Mouse (Mus musculus) bone marrow, adult 2 months (tissue): ENCODE measurements at regions not wholly inside any gene's neighbourhood (a gene's known extent, or its start where the extent isn't known, plus 50 kb on each side); places are given as distances from the start of the nearest gene placed in this dataset.

Source experiments
- H3K27ac ChIP-seq: fragments of 200-500 bp; 2 replicates; pipeline ENCODE4 v1.5.1; 2012; ENCODE audit warnings: low read depth, mild to moderate bottlenecking, control low read depth, inconsistent platforms, low read length; ENCODE audit not compliant: control insufficient read depth, poor library complexity, insufficient read depth
- H3K4me1 ChIP-seq: fragments of 200-500 bp; 2 replicates; pipeline ENCODE4 v1.6.1; 2011; ENCODE audit warnings: low read length; ENCODE audit not compliant: control insufficient read depth, insufficient read depth
- H3K4me3 ChIP-seq: fragments of 200-500 bp; replicated peaks from 2 replicates; pipeline ENCODE3; 2011; ENCODE audit warnings: mild to moderate bottlenecking, low read depth, low read length, control low read depth; ENCODE audit not compliant: control insufficient read depth
- CTCF ChIP-seq: fragments of 200-500 bp; IDR thresholded peaks from 2 replicates; pipeline ENCODE4 v1.5.1; 2011; ENCODE audit warnings: low read length, control low read depth; ENCODE audit not compliant: control insufficient read depth, insufficient read depth
- POLR2A ChIP-seq: fragments of 200-500 bp; IDR thresholded peaks from 2 replicates; pipeline ENCODE4 v1.6.1; 2011; ENCODE audit warnings: low read depth, mild to moderate bottlenecking, control low read depth, low read length, borderline replicate concordance; ENCODE audit not compliant: control insufficient read depth
- WGBS: fragments of 180-500 bp; shearing (Covaris S2); methylation state at CpG from one replicate; pipeline ENCODE4 v1.1.7; 2018; 5-methylcytosine and 5-hydroxymethylcytosine counted together

DNA sequence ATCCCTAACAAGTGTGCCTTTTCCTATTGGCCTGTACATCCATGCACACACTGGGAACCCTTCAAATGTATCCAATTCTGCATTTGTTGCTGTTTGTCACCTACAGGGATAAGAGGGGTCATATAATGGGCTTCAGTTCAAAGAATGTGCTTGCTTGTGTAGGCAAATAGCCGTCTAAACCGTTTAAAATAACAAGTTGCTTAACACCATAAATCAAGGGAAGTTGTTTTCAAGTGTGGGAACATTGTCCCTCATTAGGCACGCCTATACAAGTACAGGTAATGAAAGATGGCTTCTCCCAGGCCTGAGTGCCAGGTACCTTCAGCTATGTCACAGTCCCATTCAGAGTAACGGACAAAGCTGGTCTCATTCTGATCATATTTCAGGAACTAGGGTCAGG, 72.0 kb upstream of the Foxn3 start:
- Histone ChIP-seq H3K4me3 (no peak overlapping the region), H3K4me1 (peaks cover 4% of the 10 kb centered on the region; the same call in 1 of the 2 replicates), H3K27ac (no peak overlapping the region)
- 58% methylated on average over 4 of the region's 4 CpGs for WGBS
- no peak for TF ChIP-seq POLR2A
- no peak for TF ChIP-seq CTCF

GRCm38 (mm10) chr12:99634726-99635125, 71.3 kb upstream of the Foxn3 start:
- Histone ChIP-seq H3K27ac (no peak overlapping the region), H3K4me3 (no peak overlapping the region), H3K4me1 (peaks cover 2% of the 10 kb centered on the region; the same call in 1 of the 2 replicates)
- WGBS, result 82% methylated on average over 4 of the region's 4 CpGs
- TF ChIP-seq POLR2A (no peak), CTCF (no peak)

DNA sequence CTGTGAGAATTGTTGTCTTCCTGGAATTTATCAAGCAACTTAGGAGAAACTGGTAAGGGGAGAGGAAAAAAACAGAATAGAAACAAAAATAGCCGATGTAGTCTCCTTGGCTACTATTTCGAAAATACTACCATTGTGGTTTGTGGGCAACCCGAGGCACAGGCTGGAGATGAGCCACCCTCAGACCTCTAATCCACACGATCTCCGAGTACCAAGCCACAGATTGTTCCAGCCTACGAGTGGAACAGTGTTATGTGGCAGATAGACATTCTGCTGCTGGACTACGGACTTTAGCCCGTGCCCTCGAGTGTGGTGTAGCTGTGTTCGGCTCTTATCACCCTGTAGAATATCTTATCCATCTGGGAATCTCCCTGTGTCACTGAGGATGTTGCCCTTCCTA, 70.3 kb upstream of the Foxn3 start:
- WGBS, result 8% methylated on average over 10 of the region's 10 CpGs

DNA sequence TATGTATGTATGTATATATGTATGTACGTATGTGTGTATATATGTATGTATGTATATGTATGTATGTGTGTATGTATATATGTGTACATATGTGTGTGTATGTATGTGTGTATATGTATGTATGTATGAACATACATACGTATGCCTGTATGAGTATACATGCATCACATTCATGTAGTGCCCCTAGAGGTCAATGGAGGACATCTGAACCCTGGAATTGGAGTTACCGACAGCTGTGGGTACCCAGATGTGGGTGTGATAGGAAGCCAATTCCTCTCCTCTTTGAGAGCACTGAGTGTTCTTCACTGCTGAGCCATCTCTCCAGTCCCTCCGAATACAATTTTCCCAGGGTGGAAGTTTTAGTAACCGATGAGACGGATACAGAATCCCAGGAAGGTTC, 69.6 kb upstream of the Foxn3 start:
- peaks cover 2% of the 10 kb centered on the region; the same call in 1 of the 2 replicates for H3K4me1 ChIP-seq
- H3K27ac ChIP-seq, result no peak overlapping the region
- no peak overlapping the region for H3K4me3 ChIP-seq
- 80% methylated on average over 6 of the region's 6 CpGs for WGBS
- TF ChIP-seq CTCF (no peak), POLR2A (no peak)

More for the DNA sequence above, 70.3 kb upstream of the Foxn3 start:
- no peak for TF ChIP-seq CTCF
- TF ChIP-seq POLR2A, result no peak
- Histone ChIP-seq H3K4me1 (peaks cover 2% of the 10 kb centered on the region; the same call in 1 of the 2 replicates), H3K4me3 (no peak overlapping the region), H3K27ac (no peak overlapping the region)

DNA sequence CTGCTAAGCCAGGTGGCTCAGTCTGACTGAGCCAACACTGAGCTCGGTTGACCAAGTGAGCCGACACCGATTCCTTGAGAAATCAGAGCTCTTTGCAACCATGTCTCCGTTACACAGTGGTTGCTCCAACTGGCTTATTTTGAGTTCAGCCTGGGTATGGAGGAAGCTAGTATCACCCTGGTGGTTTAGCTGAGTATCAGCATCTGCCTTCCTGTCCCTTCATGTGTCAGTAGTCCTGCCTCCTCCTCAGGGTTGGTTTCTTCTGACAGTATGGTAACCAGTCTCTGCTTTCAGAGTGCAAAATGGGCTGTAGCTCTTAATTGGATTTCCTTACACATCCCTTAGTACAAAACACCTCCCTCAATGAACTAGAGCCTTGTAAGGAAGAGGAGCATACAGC, 66.2 kb upstream of the Foxn3 start:
- no peak overlapping the region for H3K4me3 ChIP-seq
- 75% methylated on average over 4 of the region's 4 CpGs for WGBS
- H3K27ac ChIP-seq, result no peak overlapping the region
- TF ChIP-seq POLR2A, result no peak
- peaks cover 2% of the 10 kb centered on the region; the same call in 1 of the 2 replicates for H3K4me1 ChIP-seq

GRCm38 (mm10) chr12:99628421-99628820, 65.0 kb upstream of the Foxn3 start:
- Histone ChIP-seq H3K27ac (no peak overlapping the region), H3K4me3 (no peak overlapping the region)
- 63% methylated on average over 3 of the region's 3 CpGs for WGBS

DNA sequence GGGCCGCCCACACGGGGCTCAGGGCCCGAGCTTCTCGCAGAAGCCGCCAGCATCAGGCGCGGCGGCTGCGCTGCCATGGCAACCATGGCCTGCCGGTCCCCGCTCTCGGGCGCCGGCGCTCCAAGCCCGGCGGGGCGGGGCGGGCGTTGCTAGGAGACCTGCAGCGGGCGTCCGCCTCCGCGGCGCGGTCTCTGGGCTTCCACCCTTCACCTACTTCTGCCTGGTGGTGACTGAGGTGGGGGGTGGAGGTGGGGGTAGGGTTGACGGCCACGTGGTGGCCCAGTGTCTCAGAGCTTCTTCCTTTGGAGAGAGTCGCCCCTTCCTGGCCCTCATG, 64.5 kb upstream of the Foxn3 start:
- H3K4me1 ChIP-seq, result no peaks in the 10 kb centered on the region
- TF ChIP-seq POLR2A (no peak), CTCF (no peak)
- WGBS, result 0% methylated on average over 30 of the region's 30 CpGs
- peak overlapping the region; percentile 60 for H3K4me3 ChIP-seq
- peak overlapping the region; percentile 54 for H3K27ac ChIP-seq

More at GRCm38 (mm10) chr12:99628421-99628820, 65.0 kb upstream of the Foxn3 start:
- H3K4me1 ChIP-seq, result no peaks in the 10 kb centered on the region
- no peak for TF ChIP-seq POLR2A
- no peak for TF ChIP-seq CTCF

DNA sequence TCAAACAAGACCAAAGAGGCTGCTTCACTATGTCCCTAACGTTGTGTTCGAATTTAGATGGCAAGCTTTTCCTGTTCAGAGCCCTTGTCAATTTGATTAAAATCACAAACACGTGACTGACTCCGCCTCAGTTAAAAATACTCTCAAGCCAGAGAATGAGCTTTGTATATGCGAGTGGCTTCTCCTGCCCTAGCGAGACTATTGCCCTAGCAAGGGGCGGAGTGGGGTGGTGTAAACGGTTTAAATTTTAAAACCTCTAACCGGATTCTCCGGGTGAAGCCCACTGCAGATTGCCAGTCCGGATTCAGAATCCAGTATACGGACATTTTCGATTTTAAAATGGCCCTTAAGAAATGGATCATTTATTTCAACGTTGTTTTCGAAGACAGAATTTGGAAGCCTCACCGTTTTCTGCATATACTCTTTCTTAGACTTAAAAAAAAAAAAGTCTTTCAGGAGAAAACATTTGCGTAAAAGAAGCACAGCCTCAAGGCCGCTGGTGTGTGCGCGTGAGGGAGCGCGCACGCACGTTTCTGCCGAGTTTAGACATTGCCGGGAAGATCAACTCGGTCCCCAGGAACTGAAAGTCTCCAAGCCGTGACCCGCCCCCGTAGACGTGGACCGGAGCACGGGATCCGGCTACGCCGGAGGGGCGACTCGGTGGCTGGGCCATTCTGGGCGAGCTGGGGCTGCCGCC, 64.0 kb upstream of the Foxn3 start:
- peak overlapping the region; percentile 54 for H3K27ac ChIP-seq

GRCm38 (mm10) chr12:99626147-99626546, 62.8 kb upstream of the Foxn3 start:
- WGBS, result 78% methylated on average over 4 of the region's 4 CpGs
- no peak for TF ChIP-seq CTCF
- no peak for TF ChIP-seq POLR2A
- Histone ChIP-seq H3K4me3 (no peak overlapping the region), H3K4me1 (no peaks in the 10 kb centered on the region), H3K27ac (no peak overlapping the region)

More for the DNA sequence above, 64.0 kb upstream of the Foxn3 start:
- Histone ChIP-seq H3K4me1 (no peaks in the 10 kb centered on the region), H3K4me3 (peak overlapping the region; percentile 60)
- TF ChIP-seq POLR2A, result no peak
- TF ChIP-seq CTCF, result no peak
- WGBS, result 2% methylated on average over 40 of the region's 40 CpGs
